Mouse (Mus musculus): ENCODE data around the gene Cyth4. TPM values are rescaled to one million over a fixed set of nuclear protein-coding genes. Genes with fewer than 3 reads are reported as not detected.

Gene Cyth4
- polyA plus RNA-seq, 1 experiment from 2014 or later: 15.2 TPM

DNA sequence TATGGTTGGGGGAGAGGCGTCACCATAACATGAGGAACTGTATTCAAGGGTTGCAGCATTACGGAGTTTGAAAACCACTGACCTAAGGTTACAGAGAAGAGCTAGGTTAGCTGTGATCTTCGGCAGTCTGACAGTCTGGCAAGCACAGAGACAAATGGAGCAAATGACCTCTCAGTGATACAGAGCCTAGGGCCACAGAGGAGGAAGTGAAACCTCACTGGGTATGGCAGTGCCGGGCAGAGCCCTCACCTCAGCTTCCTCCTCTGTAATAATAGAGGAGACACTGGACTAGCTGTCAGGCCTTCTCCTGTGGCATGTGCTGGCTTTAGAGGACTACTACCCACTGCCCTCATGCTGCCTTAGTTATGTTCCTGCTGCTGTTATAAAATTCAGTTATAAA is 7.9 kb upstream of the Cyth4 start:
- 51% methylated on average over 4 of the region's 4 CpGs for WGBS (ENCODE audit: insufficient replicate concordance)
- H3K4me3 ChIP-seq: no peak overlapping the region
- no peak overlapping the region for H3K9ac ChIP-seq
- no peak overlapping the region for H3K4me2 ChIP-seq
- no peaks in the 10 kb centered on the region for H3K27me3 ChIP-seq (replicated peaks)
- no peak overlapping the region for H3K27ac ChIP-seq
- no peaks in the 10 kb centered on the region for H3K36me3 ChIP-seq
- no peaks in the 10 kb centered on the region for H3K9me3 ChIP-seq (replicated peaks)
- ATAC-seq: no peak
- peaks cover 19% of the 10 kb centered on the region for H3K4me1 ChIP-seq

DNA sequence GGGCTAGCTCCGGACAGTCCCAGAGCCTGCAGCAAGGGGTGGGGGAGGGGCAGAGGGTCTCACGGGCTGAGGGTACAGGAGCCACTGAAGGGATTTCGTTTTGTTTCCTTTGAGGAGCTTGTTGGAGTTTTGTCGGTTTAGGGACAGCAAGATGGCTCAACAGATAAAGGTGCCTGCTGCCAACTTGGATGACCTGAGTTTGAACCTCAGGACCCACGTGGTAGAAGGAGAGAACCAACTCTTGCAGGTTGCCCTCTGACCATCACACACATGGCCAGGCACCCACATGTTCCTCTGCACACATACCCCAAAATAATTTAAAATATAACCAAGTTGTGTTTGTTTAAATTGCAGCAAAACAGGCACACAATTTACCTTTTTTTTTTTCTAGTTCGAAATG is 6.9 kb upstream of the Cyth4 start:
- no peak overlapping the region for H3K27ac ChIP-seq
- peaks cover 19% of the 10 kb centered on the region for H3K4me1 ChIP-seq
- no peaks in the 10 kb centered on the region for H3K36me3 ChIP-seq
- H3K9ac ChIP-seq: no peak overlapping the region
- H3K4me3 ChIP-seq: no peak overlapping the region
- H3K27me3 ChIP-seq (replicated peaks): no peaks in the 10 kb centered on the region
- ATAC-seq: no peak
- H3K4me2 ChIP-seq: no peak overlapping the region
- WGBS (ENCODE audit: insufficient replicate concordance): 36% methylated on average over 6 of the region's 6 CpGs
- H3K9me3 ChIP-seq (replicated peaks): no peaks in the 10 kb centered on the region

DNA sequence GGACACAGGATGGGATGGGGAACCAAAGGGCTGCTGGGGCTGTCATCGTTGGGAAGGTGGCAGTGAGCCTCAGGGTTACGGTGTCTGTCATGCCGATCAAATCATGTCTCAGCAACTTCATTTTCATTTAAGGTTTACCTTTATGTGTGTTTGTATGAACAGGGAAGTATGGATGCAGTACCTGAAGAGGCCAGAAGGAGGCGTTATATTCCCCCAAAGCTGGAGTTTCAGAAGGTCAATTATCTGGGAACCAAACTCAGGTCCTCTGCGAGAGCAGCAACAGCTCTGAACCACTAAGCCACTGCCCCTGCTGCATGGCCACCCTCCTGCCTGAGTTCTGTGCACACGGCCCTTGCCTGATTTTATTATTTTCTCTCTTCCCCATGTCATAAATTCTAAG is 6.1 kb upstream of the Cyth4 start:
- H3K4me3 ChIP-seq: no peak overlapping the region
- no peak overlapping the region for H3K4me2 ChIP-seq
- peaks cover 19% of the 10 kb centered on the region for H3K4me1 ChIP-seq
- H3K9me3 ChIP-seq (replicated peaks): no peaks in the 10 kb centered on the region
- no peaks in the 10 kb centered on the region for H3K27me3 ChIP-seq (replicated peaks)
- no peak for ATAC-seq
- no peaks in the 10 kb centered on the region for H3K36me3 ChIP-seq
- H3K27ac ChIP-seq: no peak overlapping the region
- 65% methylated on average over 6 of the region's 6 CpGs for WGBS (ENCODE audit: insufficient replicate concordance)
- H3K9ac ChIP-seq: no peak overlapping the region

DNA sequence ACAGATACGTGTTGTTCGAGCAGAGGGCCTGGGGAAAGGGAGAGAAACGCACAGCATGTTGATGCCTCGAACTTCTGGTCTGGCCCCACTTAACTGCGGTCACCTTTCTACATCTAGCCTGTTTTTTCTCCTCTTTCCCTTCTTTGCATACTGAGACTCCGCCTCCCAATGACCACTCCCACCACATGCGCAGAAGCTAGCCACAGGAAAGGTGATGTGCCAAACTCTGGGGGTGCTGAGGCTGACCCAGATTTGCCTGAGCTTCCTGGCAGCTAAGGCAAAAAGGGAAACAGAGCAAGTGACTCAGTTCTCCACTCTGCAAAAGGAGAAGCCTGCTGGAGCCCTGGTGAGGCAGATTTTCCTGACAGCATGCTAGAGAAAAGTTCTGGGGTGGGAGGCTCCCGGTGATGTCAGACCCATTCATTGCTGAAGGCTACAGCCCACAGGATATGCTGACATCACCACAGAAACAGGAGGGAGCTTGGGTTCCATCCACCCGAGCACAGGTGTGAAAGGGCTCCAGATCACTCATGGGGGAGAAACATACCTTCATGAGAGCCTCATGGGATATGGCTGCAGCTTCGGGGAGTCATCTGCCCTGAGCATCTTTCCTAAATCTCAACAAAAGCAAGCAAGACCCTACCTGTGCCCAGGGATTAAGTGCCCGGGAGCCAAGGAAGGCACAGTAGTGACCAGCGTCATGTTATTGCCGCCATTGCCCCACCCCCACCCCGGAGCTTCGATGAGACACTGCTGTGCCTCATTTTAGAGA is 5.0 kb upstream of the Cyth4 start:
- H3K4me2 ChIP-seq: no peak overlapping the region
- ATAC-seq: no peak
- H3K27me3 ChIP-seq (replicated peaks): no peaks in the 10 kb centered on the region
- peaks cover 19% of the 10 kb centered on the region for H3K4me1 ChIP-seq
- H3K4me3 ChIP-seq: no peak overlapping the region
- H3K36me3 ChIP-seq: no peaks in the 10 kb centered on the region
- WGBS (ENCODE audit: insufficient replicate concordance): 43% methylated on average over 15 of the region's 15 CpGs
- H3K9ac ChIP-seq: no peak overlapping the region
- H3K27ac ChIP-seq: no peak overlapping the region
- H3K9me3 ChIP-seq (replicated peaks): no peaks in the 10 kb centered on the region

DNA sequence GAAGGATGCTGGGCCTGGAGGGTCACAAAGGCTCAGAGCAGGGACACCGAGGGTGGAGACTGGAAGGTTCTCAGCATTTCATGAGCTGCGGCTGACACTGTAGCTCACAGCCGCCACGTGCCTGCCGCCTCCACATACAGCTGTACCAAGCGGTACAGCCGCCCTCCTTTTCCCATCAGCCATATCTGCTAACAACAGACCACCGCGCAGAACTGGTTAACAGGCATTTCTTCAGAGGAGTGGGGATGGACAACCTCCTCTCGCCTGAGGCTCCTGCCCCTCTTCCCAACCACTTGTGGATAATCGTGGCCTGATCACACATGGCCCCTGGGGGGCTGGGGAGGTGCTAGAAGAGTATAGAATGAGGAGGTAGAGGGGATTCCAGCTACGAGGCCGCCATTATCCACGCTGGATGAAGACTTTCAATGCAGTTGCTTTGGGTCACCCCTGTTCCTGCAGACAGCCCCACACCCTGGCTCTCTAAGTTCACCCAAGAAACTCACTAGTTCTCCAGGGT is 4.3 kb upstream of the Cyth4 start:
- Histone ChIP-seq H3K36me3 (no peaks in the 10 kb centered on the region), H3K9me3 (replicated peaks) (no peaks in the 10 kb centered on the region), H3K27me3 (replicated peaks) (no peaks in the 10 kb centered on the region), H3K4me1 (peaks cover 19% of the 10 kb centered on the region), H3K4me3 (no peak overlapping the region), H3K9ac (no peak overlapping the region), H3K4me2 (no peak overlapping the region), H3K27ac (no peak overlapping the region)
- no peak for ATAC-seq
- 65% methylated on average over 14 of the region's 14 CpGs for WGBS (ENCODE audit: insufficient replicate concordance)

DNA sequence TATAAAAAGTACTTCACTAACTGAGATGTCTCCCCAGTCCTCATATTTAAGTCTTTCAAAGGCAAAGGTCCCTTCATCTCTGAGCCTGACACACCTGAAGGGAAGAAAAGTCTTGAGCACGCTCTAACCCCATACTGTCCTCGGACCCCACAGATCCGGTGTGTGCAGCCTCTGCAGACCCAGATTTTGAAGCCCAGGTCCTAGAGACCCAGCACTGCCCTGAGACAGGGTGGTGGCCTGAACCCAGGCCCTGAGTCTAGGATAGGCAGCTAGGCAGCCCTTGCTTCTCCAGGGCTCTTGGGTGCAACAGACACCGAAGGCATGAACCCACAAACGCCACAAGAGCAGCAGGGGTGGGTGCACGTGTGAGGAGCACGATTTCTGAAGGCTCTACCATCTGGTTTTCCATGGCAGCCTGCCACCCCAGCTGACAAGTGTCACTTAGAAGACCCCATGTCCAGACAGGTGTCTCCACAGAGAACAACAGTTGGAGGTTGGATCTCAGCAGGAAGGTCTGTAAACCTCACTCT is 2.9 kb upstream of the Cyth4 start:
- ATAC-seq: no peak
- Histone ChIP-seq H3K9me3 (replicated peaks) (no peaks in the 10 kb centered on the region), H3K27ac (no peak overlapping the region), H3K4me2 (no peak overlapping the region), H3K27me3 (replicated peaks) (no peaks in the 10 kb centered on the region), H3K4me3 (no peak overlapping the region), H3K36me3 (no peaks in the 10 kb centered on the region), H3K4me1 (peaks cover 16% of the 10 kb centered on the region), H3K9ac (no peak overlapping the region)
- 69% methylated on average over 7 of the region's 7 CpGs for WGBS (ENCODE audit: insufficient replicate concordance)

DNA sequence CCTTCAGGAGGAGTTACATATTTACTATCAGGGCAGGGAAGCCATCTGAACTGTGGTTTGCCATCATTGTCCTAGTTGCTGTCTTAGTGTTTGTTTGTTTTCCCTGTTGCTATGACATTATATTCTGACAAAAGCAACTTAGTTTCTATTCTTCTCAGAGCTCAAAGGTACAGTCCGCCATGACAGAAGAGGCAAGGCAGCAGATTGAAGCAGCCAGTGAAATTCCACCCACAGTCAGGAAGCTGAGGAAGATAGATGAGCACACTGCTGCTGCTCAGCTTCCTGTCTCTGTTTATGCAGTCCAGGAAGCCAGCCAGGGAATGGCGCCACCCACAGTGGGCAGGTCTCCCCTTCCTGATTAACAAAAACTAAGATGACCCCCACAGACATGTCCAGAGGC is 2.0 kb upstream of the Cyth4 start:
- Histone ChIP-seq H3K36me3 (no peaks in the 10 kb centered on the region), H3K4me3 (no peak overlapping the region), H3K9me3 (replicated peaks) (no peaks in the 10 kb centered on the region), H3K9ac (no peak overlapping the region), H3K4me2 (no peak overlapping the region), H3K27me3 (replicated peaks) (no peaks in the 10 kb centered on the region), H3K27ac (no peak overlapping the region), H3K4me1 (peaks cover 19% of the 10 kb centered on the region)
- WGBS (ENCODE audit: insufficient replicate concordance): 73% methylated on average over 2 of the region's 2 CpGs
- ATAC-seq: no peak

DNA sequence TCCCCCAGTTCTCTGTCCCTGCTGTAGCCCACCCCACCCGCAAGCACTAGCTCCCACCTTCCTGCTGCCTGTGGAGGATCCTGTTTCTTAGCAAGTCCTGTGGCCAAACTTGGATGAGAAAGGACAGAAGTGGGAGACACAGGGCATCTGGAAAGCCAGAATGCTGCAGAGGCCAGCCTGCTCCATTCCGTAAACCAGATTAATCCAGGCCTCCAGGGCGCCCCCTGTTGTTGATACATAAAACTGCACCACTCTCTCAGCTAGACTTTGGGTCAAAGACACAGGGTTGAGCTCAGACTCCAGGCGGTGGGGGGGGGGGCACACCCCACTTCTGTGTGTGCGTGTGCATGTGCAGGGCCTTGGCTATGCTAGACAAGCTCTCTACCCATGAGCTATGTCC is 1.4 kb upstream of the Cyth4 start:
- H3K36me3 ChIP-seq: no peaks in the 10 kb centered on the region
- whole genome bisulfite sequencing (ENCODE audit: insufficient replicate concordance): 43% methylated on average over 5 of the region's 5 CpGs
- H3K4me3 ChIP-seq: no peak overlapping the region
- ATAC-seq: no peak
- no peaks in the 10 kb centered on the region for H3K27me3 ChIP-seq (replicated peaks)
- H3K9ac ChIP-seq: no peak overlapping the region
- no peaks in the 10 kb centered on the region for H3K9me3 ChIP-seq (replicated peaks)
- H3K4me2 ChIP-seq: no peak overlapping the region
- H3K4me1 ChIP-seq: peaks cover 19% of the 10 kb centered on the region
- H3K27ac ChIP-seq: no peak overlapping the region

DNA sequence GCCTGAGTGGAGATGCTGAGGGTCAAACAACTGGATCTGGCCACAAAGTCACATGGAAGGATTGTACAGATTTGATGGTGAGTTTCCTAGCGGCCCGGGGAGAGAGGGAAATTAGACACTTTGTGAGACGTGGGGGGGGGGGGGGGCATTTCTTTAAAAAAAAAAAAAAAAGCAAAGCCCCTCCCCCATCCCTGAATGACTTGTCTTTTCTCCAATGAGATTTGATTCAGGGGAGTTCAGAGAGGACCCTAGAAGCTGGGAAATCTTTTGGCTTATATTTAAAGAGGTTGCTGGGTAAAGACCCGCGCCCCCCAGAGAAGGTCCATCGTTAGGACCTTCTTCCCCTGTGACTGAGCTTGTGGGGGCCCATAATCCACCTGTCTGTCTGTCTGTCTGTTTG is 343 bp upstream of the Cyth4 start:
- H3K36me3 ChIP-seq: no peaks in the 10 kb centered on the region
- H3K27ac ChIP-seq: peak overlapping the region; percentile 53; the same call in 1 of the 2 replicates
- H3K4me3 ChIP-seq: no peak overlapping the region
- no peak overlapping the region for H3K9ac ChIP-seq
- H3K4me2 ChIP-seq: 0 out of 2 replicates have a peak overlapping the region, but pooled peaks have one; percentile 32
- no peaks in the 10 kb centered on the region for H3K9me3 ChIP-seq (replicated peaks)
- H3K27me3 ChIP-seq (replicated peaks): no peaks in the 10 kb centered on the region
- WGBS (ENCODE audit: insufficient replicate concordance): 37% methylated on average over 6 of the region's 6 CpGs
- ATAC-seq: no peak
- peaks cover 19% of the 10 kb centered on the region for H3K4me1 ChIP-seq

DNA sequence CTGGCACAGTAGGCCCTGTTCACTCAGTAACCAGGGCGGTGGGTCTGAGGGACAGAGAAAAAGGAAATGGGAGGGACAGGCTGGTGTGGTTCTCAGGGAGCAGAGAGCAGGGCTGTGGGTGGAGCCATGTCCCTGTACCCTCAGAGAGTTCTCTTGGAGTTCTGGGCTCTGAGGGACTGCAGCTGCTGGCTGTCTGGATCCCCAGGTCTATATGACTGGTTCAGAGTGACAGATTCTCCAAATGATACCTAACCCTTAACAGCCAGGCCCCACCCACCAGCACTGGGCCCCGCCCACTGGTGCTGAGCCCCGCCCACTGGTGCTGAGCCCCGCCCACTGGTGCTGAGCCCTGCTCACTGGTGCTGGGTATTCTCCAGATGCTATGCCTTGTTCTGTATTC is 882 bp downstream of the Cyth4 start:
- Histone ChIP-seq H3K4me1 (peaks cover 13% of the 10 kb centered on the region; the same call in 1 of the 2 replicates), H3K27me3 (replicated peaks) (no peaks in the 10 kb centered on the region), H3K27ac (peak overlapping the region; percentile 67; the same call in 1 of the 2 replicates), H3K4me3 (peak overlapping the region; percentile 33; the same call in 1 of the 2 replicates), H3K4me2 (peak overlapping the region; percentile 32; the same call in 1 of the 2 replicates), H3K9ac (no peak overlapping the region), H3K9me3 (replicated peaks) (no peaks in the 10 kb centered on the region), H3K36me3 (no peaks in the 10 kb centered on the region)
- ATAC-seq: peak; percentile 55
- WGBS (ENCODE audit: insufficient replicate concordance): 20% methylated on average over 4 of the region's 4 CpGs

DNA sequence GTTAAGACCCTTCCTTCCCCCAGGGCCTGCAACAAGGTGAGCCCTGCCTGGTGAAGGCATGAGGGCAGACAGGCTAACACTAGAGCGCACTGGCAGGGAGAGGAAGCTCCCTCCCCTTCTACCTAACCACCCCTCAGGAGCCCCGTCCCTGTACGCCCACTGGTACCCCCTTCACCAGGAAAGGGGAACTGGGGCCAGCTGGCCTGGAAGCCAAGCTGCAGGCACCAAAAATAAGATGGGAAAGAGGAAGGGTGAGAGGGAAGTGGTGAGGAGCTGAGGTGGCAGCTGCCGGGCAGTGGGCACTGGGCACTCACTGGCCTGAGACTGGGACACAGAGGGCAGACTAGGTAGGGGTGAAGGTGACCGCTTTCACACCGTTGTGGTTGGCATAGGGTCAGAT is 2.3 kb downstream of the Cyth4 start:
- Histone ChIP-seq H3K36me3 (no peaks in the 10 kb centered on the region; the same call in 1 of the 2 replicates), H3K9me3 (replicated peaks) (no peaks in the 10 kb centered on the region), H3K27ac (no peak overlapping the region), H3K27me3 (replicated peaks) (no peaks in the 10 kb centered on the region), H3K4me2 (peak overlapping the region; percentile 29), H3K4me1 (peaks cover 17% of the 10 kb centered on the region; the same call in 1 of the 2 replicates), H3K4me3 (no peak overlapping the region), H3K9ac (no peak overlapping the region)
- no peak for ATAC-seq
- 60% methylated on average over 6 of the region's 6 CpGs for WGBS (ENCODE audit: insufficient replicate concordance)

DNA sequence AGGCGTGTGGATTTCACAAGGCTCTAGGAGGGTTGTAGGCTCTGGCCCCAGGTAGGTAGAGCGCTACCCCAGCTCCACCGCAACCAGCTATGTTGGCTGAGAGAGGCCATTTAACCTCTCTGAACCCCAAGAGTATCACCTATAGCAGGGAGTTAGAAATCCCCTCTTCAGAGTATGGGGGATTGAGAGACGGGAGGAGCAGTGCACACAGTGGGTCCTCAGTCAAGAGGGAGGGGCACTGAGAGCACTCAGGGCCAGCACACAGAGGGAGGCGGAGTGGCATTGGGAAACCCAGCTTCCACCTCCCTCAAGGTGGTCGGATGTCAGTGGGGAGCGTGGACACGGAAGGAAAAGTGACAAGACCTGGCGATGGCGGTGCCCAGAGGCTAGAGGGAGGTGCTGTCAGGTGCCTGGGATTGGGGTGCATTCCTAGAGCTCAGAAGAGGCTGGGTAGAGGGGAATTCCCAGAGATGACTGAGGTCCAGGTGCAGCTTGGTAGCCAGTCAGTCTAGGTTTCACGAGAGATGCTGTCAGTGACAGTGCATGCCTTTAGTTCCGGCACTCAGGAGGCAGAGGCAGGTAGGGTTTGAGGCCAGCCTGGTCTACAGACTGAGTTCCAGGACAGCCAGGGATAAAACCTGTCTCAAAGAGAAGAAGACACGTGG is 2.8 kb downstream of the Cyth4 start:
- Histone ChIP-seq H3K27ac (no peak overlapping the region), H3K4me2 (peak overlapping the region; percentile 29; the same call in 1 of the 2 replicates), H3K4me3 (no peak overlapping the region), H3K36me3 (no peaks in the 10 kb centered on the region; the same call in 1 of the 2 replicates), H3K9ac (no peak overlapping the region), H3K27me3 (replicated peaks) (no peaks in the 10 kb centered on the region), H3K4me1 (peaks cover 21% of the 10 kb centered on the region; the same call in 1 of the 2 replicates), H3K9me3 (replicated peaks) (no peaks in the 10 kb centered on the region)
- 72% methylated on average over 13 of the region's 13 CpGs for WGBS (ENCODE audit: insufficient replicate concordance)
- ATAC-seq: no peak

Data from liver, embryonic 12.5 days (tissue).